Mouse (Mus musculus) cerebellum, adult 9-11 months (tissue): Measurements from ENCODE around the gene Olfr1186.
"Not testable (repeated sequence)": the region's sequence is repeated elsewhere in the genome, so short reads cannot be mapped to it uniquely, and the experiment has no call there.

Source experiments
- DNase-seq: peaks from one replicate; pipeline ENCODE4 v3.0.0; 2022

Olfr1186 gene

DNA sequence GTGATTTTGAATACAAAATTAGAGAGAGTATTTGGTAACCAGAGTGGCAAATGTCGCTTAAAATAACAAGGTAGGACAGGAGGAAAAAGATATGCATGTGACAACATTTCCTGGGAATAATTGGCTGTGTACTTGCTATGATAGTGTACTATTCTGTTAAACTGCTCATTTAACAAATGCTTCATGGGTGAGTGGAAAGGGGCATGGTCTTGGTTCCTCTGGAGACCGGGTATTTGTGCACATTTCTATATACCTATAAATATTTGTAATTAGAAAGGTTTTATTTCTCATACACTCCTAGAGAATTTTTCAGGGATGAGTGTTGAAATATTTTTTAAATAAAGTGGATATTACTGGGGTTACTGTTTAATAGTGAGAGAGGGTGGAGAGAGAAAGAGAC lies at the start of gene Olfr1186:
TSS of gene Olfr1186 (plus strand) at position 301 of the 400 bp plus-strand sequence.
- no peak for DNase-seq

DNA sequence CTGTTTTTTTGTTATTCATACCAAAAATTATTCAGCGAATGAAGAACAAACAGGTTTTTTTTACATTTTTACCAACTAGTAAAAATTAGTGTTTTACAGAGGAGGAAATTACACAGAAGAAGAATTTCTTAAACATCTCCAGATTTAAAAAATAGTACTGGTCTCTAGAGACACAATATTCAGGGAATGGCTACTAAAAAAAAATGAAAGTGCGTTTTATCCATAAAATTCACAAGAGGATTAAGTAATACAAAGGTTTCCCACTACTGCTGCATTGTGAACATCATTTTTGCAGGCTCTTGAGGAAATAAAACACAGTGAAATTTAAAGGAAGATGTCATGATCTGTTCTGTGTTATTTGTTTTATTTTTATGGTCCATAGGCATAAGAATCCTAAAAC lies 35.1 kb upstream of the Olfr1186 start, which contains the start of gene Olfr1184:
TSS of gene Olfr1184 (plus strand) at position 301 of the 400 bp plus-strand sequence.
- DNase-seq, result no peak

DNA sequence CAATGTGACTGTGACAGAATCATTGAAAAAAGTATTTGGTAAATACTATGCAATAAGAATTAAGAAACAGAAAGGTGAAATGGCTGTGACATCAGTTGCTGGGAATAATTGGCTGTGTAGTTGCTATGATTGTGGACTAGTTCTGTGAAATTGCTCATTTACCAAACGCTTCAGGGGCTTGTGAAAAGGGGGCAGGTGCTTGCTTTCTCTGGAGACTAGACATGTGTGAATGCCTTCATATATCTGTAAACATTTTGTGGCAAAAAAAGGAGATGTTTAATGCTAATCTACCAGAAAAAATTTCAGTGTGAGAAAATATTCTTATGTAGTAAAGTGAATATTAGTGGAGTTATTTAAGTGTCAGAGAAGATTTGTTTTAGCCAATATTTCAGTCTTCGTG lies 25.3 kb upstream of the Olfr1186 start, which contains the start of gene Olfr1185-ps1:
TSS of gene Olfr1185-ps1 (plus strand) at position 301 of the 400 bp plus-strand sequence.
- no peak for DNase-seq

DNA sequence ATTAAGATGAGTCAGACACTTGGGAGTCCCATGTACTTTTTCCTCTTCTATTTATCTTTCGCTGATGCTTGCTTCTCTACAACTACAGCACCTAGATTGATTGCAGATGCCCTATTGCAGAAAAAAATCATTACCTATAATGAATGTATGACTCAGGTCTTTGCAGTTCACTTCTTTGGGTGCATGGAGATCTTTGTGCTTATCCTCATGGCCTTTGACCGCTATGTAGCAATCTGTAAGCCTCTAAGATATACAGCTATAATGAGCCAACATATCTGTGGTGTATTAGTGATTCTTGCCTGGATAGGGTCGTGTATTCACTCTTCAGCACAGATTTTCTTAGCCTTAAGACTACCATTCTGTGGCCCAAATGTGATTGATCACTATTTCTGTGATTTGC lies 7.4 kb downstream of the Olfr1186 start:
- no peak for DNase-seq

DNA sequence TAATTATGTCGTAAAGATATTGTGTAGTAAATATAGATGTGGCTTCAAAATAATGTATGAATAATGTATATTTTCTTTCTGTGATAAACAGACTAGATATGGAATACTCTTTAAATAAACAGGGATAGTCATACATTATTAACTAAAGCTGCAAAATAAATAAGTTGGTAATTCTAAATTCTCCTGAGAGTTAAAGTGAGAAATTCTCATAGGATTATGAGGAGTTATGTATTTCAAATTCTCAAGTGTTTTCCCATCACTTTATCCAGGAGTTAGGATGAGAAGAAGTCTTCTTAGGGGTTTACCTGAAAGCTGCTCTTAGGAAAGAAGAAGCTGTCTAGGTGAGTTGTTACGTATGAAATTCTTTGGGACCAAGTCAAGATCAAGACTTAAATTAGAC lies 38.3 kb downstream of the Olfr1186 start, which contains the start of gene Olfr1188:
TSS of gene Olfr1188 (plus strand) at position 301 of the 400 bp plus-strand sequence.
- no peak for DNase-seq

DNA sequence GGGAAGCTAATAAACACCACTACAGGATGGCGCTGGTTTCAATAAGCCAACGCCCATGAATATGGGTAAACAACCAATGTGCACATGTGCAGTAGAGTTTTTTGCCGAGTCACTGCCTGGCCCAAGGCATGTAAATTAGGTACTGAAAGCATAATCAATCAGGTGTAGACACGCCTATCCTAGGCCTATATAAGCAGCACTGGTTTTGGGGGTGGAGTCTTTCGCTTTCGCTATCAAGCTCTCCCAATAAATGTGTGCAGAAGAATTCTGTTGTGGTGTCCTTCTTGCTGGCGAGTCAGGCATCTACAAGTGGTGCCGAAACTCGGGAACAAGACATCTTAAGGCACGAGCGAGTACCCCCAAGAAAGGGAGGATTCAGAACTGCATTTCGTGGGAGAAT lies 54.3 kb downstream of the Olfr1186 start:
- DNase-seq, result not testable (repeated sequence)
